Mouse (Mus musculus): Measurements from ENCODE around the gene Plekhb2.

DNA sequence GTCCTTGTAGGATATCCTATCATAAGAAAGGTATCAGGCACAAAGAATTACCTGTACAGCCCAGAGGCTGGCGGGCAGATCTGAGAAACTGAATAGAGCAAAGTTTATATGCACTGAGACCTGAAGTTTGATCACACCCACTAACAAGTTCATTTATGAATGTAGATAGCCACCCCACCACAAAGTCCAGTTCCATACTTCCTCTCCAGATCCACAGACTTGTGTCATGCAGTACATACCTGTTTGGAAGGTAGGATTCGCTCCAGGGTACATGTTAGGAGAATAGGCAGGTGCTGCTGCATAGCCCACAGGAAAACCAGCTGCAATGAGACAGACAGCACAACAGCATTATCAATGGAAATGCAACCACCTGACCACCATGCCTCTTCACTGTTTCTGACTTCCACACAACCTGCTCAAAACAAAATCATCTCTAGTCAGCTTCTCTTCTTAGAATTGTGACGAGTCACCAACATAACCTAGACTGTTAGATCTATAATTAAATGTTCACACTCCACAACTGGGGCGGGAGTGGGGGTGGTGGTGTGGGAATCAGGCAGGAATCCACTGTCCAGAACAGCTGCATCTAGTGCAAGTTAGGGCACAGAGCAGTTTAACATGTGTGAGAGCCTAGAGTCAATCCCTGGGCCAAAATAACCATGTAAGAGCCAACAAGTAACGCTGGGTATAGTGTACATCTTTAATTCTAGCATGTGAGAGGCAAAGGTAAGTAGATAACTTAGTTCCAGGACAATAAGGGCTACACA lies 21.1 kb upstream of the Plekhb2 start:
- TF ChIP-seq CTCF (IDR thresholded peaks at IDR 0.05; ENCODE audit: borderline replicate concordance, insufficient read depth, low read depth, low read length): no peak
- no peak for TF ChIP-seq POLR2A (IDR thresholded peaks at IDR 0.05; ENCODE audit: borderline replicate concordance, insufficient read depth, low read length)
